Mouse (Mus musculus) T-helper 17 cell (primary cell): ENCODE results near the gene Nup107.
"Not testable (repeated sequence)": the region's sequence is repeated elsewhere in the genome, so short reads cannot be mapped to it uniquely, and the experiment has no call there.

Source experiments
- in situ Hi-C, 2 experiments: fragments of 300-600 bp; cut with MboI, MseI; formaldehyde crosslinking; loops; 1 replicate in 1 of 2; 2 replicates in 1 of 2; pipeline ENCODE4 v1.15.1; 2025; ENCODE audit warnings: high pct_unique_total_duplicates in 2 of 2

Nup107 gene

DNA sequence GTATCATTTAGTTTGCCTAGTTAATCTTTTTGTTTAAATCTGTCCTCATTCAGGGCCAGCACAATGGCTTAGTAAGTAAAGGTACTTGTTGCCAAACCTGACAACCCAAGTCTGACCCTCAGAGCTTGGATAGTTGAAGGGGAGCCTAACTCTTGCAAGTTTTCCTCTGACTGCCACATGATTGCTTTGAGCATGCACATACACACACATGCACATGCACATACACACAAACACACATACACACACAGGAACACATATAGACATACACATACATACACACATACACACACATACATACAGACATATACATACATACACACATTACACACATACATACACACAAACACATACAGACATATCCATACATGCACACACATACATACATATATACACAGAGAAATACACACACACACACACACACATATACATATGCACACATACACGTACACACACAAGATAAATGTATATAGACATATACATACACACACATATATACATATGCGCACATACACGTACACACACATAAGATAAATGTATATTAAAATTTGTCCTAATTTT, 67.6 kb downstream of the Nup107 start:
- in situ Hi-C loops, result no loop called here

DNA sequence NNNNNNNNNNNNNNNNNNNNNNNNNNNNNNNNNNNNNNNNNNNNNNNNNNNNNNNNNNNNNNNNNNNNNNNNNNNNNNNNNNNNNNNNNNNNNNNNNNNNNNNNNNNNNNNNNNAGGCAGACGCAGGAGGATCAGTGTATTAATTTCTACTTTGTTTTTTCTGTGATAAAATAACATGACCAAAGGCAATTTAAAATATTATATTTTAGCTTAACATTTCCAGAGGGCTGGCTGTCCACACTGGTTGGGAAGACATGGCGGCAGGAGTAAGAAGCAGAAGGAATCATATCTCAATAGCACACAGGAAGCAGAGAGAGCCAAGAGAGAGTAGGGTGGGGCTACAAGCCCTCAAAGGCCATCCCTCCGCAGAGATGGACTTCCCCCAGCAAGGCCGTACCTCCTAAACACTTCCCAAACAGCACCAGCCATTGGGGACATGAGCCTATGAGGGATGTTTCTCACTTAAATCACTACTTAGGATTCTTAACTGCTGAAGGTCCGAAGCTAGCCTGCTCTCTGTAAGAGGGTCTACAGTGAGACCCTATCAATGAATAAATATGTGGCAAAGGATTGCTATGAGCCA, 68.3 kb downstream of the Nup107 start:
- in situ Hi-C loops, result no loop called here

DNA sequence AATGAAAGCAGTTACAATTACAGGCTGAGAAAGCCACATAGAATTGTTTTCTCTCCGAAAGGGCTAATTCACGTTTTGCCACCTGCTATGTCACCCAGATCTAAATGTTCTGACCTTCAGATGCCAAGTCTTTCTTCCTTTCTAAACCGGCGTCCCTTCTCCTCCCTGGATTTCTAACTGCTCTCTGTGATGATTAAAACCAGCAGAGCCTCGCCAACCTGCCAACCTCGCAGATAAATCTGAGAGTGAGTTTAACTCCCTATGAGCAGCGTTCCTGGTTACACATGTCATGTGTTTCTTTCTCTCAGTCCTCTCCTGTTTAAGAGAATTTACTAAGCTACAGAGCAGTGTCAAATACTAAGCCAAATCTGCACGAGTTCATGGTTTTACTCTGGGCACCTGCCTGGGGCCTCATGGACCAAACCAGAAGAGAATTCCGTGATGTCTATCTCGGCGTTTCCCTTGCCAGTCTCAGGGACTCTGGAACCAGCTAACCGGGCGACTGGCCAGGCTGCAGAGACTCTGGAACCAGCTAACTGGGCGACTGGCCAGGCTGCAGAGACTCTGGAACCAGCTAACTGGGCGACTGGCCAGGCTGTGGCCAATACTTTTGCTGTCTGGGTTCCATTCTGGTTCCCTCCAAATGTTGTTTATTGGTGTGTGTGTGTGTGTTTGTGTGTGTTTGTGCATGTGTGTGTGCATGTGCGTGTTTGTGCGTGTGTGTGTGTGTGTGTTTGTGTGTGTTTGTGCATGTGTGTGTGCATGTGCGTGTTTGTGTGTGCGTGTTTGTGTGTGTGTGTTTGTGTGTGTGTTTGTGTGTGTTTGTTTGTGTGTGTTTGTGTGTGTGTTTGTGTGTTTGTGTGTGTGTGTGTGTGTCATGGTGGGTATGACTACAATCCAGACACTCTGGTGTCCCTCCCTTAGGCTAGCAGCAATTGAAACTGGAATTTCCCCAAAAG, 74.1 kb downstream of the Nup107 start:
- in situ Hi-C loops, result no loop called here

DNA sequence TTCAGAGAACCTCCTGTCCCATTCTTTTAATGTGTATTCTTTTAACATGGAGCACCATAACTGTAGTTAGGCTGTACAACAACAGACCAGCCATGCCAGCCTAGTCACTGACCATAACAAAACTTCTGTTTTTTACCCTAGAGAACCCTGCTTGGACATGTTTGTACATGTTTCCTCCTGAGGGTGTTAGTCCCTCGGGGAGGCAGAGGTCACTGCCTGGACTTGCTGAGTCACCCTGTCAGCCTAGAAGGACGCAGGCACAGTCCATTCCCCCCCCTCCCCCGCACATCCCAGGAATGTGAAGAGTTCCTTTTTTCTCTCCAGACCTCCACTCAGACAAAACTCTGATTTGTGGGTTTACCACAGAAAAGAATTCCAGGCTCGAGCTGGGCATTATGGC, 74.9 kb downstream of the Nup107 start:
- in situ Hi-C loops, result no loop called here

DNA sequence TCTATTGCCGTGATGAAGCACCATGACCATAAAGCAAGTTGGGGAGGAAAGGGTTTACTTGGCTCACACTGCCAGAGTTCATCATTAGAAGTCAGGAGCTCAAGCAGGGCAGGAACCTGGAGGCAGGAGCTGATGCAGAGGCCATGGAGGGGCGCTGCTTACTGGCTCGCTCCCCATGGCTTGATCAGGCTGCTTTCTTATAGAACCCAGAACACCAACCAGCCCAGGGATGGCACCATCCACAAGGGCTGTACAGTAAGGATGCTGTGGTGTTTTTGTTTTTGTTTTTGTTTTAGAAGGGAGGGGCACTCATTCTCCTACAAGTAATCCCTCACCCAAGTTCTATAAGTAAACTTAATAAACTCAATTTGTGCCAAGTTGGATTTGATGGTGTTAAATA, 75.8 kb downstream of the Nup107 start:
- in situ Hi-C loops, result no loop called here

DNA sequence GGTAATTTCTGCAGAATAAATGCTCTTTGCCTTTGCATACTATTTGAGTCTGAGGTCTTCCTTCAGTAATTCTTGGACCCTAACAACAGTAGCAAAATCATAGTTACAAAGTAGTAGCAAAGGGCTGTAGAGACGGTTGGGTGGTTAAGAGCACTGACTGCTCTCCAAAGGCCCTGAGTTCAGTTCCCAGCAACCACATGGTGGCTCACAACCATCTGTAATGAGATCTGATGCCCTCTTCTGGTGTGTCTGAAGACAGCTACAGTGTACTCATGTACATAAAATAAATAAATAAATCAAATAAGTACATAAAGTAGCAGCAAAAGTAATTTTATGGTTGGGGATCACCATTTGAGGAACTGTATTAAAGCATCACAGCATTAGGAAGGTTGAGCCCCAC, 76.9 kb downstream of the Nup107 start:
- in situ Hi-C loops, result not testable (repeated sequence)

DNA sequence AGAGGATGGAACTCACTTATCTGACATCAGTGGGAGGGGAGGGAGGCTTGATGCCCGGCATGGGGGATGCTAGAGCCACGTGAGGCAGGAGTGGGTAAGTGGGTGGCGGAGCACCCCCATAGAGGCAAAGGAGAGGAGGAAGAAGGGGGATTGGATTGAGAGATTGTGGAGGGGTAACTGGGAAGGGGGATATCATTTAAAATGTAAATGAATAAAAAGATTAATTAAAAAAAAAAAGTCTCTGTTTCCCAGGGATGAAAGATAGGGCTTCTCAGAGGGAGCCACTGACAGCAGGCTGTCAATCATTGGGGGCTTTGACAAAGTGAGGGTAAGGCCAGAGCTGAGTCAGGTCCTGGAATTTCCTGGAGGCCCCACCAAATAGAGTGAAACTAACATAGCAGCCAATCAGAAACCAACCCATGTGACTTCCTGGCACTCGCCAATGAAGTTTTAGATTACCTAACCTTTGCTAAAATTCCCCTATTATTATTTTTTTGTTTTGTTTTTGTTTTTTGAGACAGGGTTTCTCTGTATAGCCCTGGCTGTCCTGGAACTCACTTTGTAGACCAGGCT, 77.5 kb downstream of the Nup107 start:
- in situ Hi-C loops, result no loop called here

DNA sequence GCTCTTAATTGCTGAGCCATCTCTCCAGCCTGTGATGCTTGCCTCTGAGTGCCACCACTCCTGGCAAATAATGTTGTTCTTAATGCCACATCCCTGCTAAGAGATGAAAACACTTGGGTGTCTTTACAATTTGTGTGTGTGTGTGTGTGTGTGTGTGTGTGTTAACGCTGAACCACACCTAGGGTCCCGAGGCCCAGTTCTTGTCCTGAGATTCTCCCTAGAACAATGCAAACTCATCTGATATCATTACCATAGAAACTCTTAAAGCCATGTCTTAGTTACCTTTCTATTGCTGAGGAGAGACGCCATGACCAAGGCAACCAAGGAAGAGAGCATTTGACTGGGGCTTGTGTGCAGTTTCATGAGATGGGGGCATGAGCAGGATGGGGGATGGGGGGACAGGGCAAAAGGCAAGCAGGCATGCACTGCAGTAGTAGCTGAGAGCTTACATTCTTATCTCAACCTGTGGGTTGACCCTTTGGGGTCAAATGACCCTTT, 78.4 kb downstream of the Nup107 start:
- in situ Hi-C loops, result no loop called here

DNA sequence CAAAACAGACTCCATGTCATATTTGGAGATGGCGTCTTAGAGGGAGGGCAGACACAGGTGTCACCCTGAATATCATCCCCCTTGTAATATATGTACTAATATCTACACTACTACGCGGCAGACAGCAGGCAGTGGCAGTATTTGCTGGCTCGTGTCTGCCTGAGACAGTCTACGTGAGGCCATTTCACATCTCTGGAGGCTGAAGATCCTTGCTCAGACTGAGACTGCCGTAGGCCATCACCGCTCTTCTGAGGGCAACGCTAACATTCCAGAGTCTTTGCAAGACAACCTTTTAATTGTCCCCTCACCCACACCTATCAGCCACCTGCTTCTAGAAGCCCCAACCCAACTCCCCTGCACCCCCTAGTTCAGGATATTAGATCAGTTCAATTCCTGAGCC, 79.0 kb downstream of the Nup107 start:
- in situ Hi-C loops, result no loop called here

DNA sequence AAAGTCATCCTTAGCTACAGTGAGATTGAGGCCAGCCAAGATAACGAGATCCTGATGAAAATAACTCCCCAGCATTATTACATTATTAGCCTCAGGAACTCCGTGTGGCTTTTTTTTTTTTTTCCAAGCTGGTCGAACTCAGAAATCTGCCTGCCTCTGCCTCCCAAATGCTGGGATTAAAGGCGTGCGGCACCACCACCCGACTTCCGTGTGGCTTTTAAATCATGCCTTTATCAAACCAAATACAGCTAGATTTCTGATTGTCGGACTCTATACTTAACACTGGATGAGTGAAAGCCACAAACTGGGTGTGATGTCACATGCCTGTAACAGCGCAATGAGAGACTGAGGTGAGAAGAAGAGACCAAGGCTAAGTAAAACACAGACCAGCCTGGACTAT, 79.6 kb downstream of the Nup107 start:
- in situ Hi-C loops, result no loop called here

DNA sequence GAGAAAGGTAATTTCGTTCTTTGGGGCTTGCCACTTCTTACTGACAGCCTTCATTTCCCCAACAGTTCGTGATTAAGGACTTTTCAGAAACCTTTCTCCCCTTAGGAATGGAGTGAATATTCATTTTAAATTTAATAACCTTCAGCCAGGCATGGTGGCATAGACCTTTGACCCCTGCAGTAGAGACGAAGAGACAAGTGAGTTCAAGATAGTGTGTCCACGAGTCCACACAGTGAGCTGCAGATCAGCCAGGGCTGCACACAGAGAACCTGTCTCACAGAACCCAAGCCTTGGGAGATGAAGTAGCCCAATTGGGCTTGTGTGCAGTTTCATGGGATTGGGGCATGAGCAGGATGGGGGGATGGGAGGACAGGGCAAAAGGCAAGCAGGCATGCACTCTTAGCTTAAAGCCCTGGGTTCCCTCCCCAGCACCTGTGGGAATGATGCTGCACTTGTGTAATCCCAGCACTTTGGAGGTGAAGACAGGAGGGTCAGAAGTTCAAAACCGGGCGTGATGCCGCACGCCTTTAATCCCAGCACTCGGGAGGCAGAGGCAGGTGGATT, 80.2 kb downstream of the Nup107 start:
- in situ Hi-C loops, result no loop called here

DNA sequence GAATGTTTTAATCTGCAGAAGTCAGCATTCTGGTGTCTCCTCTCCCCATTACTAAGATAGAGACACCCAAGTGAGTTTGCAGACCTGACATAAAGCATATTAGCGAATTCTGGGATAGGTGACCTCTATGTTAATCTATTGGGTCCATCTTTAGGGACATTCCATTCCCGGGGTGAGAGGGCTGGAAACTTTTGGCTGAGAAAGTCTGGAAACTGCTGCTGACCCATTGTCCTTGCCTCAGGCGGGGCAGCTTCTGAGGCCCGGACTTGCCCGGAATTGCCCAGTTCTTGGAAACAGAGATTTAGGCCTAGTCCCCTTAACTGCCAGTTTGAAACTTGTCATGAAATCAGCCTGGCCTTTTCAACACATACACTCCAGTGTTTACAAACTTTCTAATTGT, 81.1 kb downstream of the Nup107 start:
- in situ Hi-C loops, result no loop called here

DNA sequence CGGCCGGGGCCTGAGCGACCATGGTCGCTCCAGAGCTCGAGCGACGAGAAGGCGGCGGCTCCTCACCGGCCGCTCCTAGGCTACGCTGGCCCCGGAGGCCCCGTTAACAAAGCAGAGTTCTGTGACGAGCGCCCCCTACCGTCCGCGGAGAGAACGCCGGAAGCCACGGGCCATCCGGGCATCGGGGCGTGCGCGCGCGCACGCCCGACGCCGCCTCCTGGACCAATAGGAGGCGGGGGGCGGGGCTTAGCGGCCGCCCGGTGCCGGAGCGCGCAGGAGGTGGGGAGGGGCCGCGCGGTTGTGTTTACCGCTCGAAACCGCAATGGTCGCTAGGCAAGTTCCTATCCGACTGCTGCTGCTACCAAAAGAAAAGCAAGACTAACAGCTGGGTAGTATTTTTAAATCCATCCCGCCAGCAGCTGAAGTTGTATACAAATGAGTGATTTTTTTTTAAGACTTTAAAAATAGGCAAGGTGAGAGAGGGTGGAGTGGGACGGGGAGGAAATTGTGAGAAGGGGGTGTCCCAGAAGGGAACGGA, 81.8 kb downstream of the Nup107 start, which contains the start of gene Mdm2:
TSS of gene Mdm2 (minus strand) at position 155 of the 538 bp plus-strand sequence.
- in situ Hi-C loops, result no loop called here

DNA sequence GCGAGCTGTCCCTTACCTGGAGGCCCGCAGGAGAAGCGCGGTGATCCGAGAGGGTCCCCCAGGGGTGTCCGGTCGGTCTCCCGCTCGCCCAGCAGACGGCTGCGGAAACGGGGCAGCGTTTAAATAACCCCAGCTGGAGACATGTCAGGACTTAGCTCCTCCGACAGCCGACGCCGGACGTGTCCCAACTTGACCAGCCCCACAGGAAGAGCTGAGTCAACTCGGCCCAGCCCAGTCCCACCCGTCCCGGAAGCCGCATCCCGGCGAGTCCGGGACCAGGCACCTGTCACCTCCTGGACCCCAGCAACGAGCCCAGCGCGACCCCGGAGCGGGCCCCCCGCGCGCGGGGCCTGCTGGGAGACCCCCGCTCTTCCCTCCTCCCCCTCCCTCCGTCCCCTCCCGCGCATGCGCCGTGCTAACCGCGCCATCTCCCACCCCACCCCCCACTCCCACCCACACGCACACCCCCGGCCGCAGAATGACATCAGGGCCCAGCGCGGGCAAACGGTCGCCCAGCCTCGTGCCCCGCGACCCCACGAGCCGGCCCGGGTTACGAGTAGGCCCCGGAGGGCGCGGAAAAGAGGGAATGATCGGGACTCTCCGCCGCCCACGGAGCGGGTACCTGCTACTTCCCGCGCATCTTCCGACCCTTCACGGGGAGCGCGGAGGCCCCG, 82.4 kb downstream of the Nup107 start:
- in situ Hi-C loops, result no loop called here

DNA sequence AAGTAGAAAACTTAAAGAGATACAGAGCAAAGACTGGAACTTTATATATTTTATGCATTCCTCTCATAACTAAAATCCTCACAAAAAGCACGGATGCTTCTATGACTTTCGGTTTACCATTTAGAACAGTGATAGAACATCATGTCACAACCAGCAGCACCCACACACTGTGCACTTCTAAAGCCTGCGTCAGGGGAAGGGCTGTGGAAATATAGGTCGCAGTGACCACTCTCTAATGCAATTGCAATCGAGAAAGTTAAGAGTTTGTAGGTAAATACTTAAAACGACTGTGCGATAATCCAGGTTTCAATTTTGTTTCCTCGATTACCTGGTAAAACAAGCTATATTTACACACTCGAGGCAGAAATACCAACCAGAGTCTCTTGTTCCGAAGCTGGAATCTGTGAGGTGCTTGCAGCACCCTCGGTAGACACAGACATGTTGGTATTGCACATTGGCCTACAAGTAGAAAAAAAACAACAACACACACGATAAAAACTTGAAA, 83.1 kb downstream of the Nup107 start:
- in situ Hi-C loops, result no loop called here

DNA sequence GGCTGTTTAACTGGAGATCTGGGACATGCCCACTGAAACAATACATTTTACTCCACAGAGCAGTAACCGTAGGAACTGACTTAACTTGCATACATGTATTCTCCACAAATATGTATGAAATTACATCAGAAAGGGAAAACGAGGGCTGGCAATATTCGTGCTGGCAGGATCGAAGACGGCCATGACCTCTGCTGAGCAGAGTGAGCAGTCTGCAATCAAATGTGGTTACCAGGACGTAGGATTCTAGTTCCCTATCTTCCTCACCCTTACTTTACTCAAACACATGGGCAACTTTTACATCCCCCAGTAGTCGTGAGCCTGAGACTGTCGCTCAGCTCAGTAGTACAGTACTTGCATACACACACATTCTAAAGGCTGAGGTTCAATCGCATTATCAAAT, 83.6 kb downstream of the Nup107 start:
- in situ Hi-C loops, result no loop called here

DNA sequence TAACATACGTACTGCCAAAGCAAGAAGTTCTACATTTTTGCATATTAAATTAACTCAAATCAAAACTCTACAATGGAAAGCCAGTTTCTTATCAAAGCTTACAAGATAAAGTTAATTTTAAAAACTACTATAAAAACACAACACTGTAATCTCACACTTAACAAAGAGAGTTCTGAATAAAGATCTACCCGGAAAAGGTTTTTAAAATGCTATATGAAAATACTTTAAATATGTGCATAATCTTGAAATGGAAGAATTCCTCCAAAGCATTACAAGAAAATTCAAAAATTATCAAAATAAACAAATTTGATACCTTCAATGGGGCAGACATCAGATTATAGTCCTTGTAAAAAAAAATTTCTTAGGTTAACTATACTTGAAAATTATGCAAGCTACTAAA, 84.1 kb downstream of the Nup107 start:
- in situ Hi-C loops, result no loop called here

DNA sequence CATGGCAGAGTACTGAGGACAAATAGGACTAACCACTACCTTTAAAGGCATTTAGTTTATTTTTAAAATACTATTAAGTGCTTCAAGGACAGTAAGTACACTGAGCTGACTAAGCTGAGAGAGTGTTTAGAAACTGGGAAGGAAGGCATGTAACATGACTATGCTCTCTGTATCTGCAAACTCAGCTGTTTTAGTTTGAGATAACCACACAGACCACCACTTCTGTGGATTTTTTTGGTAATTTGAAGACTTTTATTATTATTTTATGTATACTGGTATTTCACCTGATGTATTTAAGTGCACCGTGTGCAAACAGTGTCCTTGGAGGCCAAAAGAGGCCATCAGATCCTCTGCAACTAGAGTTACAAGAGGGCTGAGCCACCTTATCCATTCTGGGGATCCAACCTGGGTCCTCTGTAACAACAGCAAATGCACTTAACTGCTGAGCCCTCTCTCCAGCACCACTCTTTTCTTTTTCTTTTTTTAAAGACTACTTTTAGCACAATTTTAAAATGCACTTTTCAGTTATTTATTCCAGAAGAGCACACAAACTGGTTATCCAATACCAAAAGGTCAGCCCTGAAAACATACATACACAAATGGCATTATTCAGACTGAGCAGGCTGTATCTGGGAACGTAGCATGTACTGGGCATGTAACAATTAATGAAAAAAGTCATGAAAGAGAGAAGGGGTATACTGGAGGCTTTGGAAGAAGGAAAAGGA, 85.2 kb downstream of the Nup107 start:
- in situ Hi-C loops, result no loop called here

DNA sequence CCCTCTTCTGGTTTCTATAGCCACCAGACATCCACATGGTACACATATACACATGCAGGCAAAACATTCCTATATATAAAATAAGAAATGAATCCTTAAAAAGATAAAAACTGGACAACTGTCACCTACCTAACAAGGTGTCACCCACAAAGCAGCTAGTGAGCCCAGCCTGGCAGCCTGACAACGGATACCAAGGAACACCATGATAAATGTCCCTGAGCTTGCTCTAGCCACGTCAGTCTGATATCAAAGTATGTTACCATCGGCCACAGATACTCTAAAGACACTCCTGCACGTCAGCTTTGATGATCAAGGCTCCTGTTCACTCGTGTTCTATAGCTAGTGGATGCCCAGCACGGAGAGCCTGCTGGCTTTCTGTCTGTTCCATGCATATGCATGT, 86.1 kb downstream of the Nup107 start:
- in situ Hi-C loops, result no loop called here

DNA sequence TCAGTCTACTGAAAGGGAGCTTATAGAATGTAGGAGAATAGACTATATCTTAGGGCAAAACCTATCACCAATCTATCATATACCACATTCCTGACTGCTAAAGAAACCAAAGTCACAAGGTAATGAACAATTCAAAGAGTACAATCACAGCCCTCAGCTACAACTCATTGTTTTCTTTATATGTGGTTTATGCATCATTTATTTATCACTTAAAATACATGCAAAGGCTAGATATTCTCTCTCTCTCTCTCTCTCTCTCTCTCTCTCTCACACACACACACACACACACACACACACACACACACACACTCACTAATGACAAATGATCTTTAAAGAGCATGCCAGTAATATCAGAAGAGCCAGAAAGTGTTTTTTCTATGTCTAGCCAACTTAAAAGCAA, 86.7 kb downstream of the Nup107 start:
- in situ Hi-C loops, result no loop called here
